Mouse (Mus musculus): ENCODE data around the gene Slc37a2. TPM values are rescaled to one million over a fixed set of nuclear protein-coding genes. Genes with fewer than 3 reads are reported as not detected.
"Not testable (repeated sequence)": the region's sequence is repeated elsewhere in the genome, so short reads cannot be mapped to it uniquely, and the experiment has no call there.

Slc37a2 gene
- 1 to 10 TPM in 1 of 2 experiments, under 1 TPM in 1; 0.92 to 1.1 TPM for total RNA-seq (2021)
- long read RNA-seq, experiment 1, full-length matches to known transcripts, result 2 of 2 reads
- long read RNA-seq, experiment 1, partial matches to known transcripts, result 0 of 2 reads
- long read RNA-seq, experiment 1, other reads (novel, unspliced or antisense), result 0 of 2 reads
- long read RNA-seq, experiment 2, partial matches to known transcripts, result 0 of 1 reads
- long read RNA-seq, experiment 2, other reads (novel, unspliced or antisense), result 1 of 1 reads

- peak; percentile 74 for DNase-seq
Measured at GRCm38 (mm10) chr9:37255149-37255888, at the start of gene Slc37a2. Gene Slc37a2, minus strand, starts transcription at chr9:37255738.

DNA sequence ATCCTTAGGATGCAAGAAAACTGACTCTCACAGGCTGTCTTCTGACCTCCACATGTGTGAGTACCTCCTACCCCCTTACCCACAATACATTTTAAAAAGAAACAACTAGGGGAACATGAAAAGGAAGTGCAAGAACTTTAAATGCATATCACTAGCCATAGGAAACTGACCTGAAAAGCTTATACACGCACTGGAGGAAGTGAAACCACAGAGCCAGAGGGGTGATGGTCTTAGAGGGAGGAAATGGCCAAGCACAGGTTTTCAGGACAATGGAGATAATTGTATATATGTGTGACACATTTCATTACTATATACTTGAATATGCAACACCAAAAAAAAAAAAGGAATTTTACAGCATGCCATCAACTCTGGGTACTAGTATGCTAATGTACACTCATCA, 46.2 kb upstream of the Slc37a2 start:
- no peak for DNase-seq

DNA sequence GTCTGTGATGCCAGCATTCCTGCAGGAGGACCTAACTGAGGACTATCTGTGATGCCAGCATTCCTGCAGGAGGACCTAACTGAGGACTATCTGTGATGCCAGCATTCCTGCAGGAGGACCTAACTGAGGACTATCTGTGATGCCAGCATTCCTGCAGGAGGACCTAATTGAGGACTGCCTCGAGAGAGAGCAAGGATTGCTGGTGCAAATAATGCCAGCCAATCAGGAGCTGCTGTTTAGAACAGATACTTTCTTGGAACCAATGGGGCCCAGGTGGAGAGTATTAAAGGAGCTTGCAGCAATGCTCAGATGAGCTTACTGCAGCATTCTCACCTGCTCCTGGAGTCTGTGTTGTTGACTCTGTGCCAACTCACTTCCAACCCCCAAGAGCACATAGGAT, 45.0 kb upstream of the Slc37a2 start:
- DNase-seq, result not testable (repeated sequence)

DNA sequence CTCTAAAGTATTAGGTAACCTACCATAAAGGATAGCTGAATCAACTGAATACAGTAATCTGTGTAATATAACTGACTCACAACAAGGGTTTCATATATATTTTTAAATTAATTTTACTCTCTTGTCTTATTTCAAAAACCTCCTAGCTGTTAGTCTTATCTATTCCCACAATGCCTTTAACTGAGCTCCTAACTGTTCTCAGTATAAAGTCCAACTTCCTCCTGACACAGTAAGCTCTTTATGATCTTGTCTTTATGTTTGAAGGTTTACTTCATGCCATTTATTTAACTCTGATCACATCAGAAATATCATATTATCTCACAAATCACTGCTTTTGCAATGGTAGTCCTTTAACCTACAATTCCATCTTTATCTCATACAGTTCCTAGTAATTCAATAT, 40.0 kb upstream of the Slc37a2 start:
- DNase-seq, result no peak

DNA sequence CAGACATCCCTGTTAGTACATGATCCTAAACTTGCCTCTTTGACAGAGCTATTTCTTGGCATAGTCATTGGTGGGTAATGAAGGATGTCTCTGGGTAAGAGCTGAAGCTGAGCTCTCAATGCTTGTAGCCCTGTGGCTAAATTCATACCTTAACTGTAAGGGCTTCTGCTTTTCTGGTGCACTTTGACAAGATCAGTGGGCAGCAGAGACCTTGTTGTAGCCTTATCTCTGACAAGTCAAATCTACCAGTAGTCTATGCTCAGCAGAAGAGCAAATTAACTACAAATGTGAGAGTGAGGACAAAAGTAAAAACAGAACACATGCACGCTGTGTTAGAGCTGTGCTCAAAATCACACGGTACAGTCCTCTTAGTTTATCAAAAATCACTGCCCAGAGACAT, 11.1 kb upstream of the Slc37a2 start:
- DNase-seq, result no peak

DNA sequence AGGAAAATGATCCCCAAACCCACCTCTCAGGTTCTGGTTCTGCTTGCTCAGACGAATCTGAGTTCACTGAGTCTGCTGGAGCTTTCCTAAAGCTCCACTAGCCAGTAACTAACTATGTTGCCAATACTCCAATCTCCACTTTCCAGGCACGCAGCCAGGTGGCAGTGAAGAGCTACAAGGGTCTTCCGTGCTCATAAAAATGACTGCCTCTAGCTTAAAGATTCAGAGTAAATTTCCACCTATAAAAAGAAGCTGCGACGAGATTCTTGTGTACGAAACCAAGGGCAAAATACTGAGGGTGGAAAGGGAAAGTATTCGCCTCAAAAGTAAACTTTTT, 319 bp upstream of the Slc37a2 start:
- DNase-seq, result no peak

- DNase-seq, result no peak
Measured at GRCm38 (mm10) chr9:37254531-37255110, 917 bp downstream of the Slc37a2 start.

- no peak for DNase-seq
Measured at GRCm38 (mm10) chr9:37250631-37251030, 4.9 kb downstream of the Slc37a2 start.

DNA sequence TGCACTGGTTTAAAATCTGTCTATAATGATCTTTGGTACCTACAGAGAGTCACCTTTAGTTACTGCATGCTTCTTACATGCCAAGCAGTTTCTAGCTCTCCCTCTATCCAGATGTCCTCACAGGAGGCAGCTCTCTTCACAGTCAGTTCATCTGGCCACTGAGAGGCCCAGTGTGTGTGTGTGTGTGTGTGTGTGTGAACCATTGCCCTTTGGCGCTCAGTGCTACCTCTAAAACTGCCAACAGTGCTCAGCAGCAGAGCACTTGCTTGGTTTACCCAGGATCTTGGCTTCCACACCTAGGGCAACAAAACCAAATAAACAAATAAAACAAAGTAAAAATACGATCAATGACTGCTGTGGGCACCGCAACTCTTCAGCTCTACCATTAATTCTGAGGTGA, 5.6 kb downstream of the Slc37a2 start:
- DNase-seq, result no peak

GRCm38 (mm10) chr9:37248381-37248906, 7.1 kb downstream of the Slc37a2 start:
- no peak for DNase-seq

DNA sequence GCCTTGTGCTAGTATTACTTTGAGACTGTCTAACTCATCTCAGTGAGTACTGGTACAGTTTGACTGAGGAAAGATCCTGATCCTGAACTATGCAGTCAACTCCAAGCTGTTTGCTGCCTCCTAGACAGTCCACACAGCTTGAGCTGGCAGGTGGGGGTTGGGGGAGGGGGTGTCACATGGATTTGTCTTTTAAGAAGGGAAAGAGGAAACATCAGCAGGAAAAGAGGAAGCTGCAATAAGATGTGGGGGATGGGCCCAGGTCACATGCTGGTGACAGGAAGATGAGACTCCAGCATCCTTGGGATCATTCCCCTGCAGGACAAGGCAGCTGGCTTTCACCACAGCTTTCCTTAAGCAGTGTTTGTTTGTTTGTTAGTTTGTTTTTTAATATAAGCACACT, 8.1 kb downstream of the Slc37a2 start:
- peak; percentile 40 for DNase-seq

DNA sequence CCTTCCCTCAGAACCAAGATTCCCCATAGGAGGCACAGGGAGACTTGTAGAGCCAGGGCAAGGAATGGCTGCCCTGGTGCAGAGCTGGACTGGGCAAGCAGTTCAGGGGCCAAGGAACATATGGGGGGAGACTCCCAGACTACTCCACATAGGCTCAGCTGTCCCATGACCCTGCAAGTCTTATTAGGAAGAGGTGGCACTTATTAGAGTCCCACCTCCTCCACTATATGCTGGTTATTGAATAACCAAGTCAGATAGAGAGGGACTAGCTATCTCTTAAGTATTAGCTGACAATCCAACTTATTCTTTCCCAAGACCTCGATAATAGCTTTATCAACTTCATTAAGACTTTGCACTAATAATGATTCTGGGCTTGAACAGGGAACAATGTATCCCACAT, 9.7 kb downstream of the Slc37a2 start:
- no peak for DNase-seq

DNA sequence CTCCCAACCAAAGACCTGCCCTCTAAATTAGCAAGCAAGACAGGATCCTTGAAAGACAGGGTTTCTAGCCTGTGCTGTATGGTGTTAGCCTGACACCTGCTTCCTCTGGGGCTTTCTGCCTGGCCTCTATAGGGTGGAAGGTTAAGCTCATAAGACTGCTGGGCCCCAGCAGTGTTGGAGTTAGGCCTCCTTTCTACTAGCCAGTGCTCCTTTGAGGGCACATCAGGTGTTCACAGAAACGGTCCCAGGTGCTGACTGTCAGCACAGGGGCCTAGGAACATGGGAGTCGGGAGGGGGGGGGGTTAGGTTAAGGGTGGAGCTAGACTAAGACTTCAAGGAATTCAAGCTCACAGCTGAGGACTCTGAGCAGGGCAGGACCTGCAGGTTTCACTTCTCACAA, 10.1 kb downstream of the Slc37a2 start:
- no peak for DNase-seq

- no peak for DNase-seq
Measured at GRCm38 (mm10) chr9:37244600-37244999, 10.9 kb downstream of the Slc37a2 start.

DNA sequence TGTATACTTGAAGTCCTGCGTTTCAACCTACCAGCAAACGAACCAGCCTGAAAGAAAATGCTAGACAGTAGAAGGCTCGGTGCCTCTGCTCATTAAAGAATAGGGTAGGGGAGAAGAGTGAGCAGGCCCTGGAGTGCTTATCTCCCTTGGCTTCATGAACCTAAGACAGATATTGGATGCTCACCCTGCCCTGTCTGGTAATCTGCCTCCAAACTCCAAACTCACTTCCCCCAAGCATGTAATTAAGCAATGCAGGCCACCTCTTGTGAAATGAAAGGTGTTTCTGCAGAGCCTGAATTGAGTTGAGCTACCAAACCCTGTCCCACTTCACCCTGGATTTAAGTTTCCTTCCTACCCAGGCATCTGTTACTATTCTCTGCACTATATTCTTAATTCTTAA, 12.8 kb downstream of the Slc37a2 start:
- DNase-seq, result no peak

DNA sequence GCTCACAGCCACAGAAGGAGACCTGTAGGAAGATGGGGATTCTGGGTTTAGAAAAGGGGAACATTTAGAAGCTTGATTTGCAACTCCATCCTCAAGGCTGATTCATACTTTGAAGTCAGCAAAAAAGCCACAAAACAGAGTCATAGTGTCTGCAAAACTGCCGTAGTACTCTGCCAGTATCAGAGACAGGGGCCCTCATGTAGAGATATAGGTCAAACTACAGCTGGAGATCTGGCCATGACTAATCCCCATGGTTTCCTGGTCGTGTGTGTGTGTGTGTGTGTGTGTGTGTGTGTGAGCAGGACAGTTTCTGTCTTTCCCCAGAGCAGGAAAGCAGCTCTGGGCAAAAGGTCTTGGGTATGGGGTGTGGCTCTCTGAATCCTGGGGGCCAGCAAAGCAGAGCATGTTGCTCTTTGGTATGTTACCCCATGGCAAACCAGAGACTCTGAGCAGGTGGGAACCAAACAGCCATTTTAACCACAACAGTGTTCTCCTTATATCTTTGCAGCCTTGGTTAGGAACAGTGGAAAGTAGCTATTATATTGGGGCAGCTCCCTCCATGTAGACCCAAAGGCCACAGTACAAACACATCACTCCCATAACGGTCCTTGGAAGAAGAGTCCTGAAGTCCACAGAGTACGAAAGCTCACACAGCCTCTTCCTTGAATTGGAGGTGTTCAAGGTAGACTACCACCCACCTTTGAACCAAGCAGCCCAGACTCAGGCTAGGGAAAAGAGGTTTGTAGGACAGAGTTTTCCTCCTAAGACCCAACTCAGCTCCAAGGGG, 19.4 kb downstream of the Slc37a2 start:
- no peak for DNase-seq

DNA sequence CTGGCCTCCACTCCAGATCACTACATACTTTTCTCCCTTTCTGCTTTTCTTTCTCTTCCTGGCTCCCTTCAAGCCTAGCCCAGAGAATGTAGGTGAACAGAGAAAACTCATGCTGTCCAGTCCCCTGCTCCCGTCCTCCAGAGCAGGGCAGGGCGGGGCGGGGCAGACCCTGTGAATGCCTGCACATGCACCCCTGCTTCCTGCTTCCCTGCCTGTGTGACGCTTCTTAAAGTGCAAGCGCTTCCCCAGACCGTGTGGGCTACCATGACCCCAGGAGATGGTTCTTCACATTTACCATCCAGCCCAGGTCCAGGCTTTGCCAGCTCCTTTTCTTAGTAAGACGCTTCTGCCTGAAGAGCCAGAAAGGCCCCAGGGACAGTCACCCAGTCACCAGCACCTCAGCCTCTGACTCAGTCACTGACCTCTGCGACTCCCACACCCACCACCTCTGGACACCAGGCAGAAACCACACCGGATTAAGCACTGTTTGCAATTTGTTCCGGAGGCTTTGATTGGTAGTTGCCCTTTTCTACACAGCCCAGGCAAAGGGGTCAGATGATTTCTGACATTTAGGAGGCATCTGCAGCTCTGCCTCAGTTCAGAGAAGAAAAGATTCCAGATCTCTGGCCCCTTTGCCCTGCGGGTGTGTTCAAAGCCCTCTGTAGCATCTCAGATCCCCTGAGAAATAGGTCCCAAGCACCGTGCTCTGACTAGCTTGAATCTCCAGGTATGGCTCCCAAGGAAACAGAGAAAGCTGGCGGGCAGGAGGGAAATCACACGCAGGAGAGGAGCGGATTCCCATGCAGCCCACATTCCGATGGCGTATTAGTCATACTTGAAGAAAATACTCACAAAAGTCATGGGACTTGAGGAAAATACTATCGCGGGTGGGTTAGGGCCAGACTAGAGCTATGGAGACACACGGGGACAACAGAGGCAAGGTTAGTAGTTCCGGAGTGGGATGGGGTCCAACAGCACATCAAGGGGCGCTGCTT, 23.0 kb downstream of the Slc37a2 start:
- DNase-seq, result no peak

- DNase-seq, result no peak
Measured at GRCm38 (mm10) chr9:37230486-37231195, 24.9 kb downstream of the Slc37a2 start.

DNA sequence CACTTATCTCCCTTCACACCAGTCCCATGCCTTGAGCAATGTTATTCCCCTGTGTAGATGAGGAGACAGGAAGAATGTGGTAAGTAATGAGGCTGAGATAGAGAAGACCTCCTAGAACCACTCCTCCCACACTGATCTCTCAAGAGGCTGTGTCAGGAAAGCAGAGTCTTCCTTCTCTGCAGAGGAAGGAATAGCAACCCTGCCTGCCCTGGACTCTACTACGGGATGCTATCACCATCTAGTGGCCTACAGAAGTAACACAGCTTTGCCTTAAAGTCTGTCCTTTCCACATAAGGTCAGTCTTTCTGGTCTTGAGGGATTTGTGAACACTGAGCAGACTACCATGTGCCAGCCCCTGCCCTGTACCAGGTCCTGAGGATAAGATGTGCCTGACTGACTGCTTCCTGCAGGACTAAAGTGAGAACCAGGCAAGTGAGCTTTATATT, 25.6 kb downstream of the Slc37a2 start:
- peak; percentile 43 for DNase-seq

DNA sequence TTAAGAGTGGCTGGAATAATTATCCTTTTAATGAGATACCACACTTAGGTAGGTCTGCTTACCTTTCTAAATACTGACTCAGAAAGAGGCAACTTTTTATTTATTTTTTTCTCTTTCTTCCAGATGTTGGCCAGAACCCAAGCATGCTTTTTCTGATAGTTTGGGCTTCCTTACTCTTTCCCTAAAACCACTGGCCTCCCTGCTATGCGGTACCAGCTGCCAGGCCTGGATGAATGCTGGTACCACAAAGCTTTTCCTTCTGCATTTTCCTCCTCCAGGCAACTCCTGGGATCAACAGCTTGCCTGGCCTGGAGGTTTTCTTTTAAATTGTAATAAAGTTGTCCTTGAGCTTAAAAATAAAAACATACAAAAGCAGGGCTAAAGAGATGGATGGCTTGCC, 30.0 kb downstream of the Slc37a2 start:
- no peak for DNase-seq

- DNase-seq, result no peak
Measured at GRCm38 (mm10) chr9:37220755-37221154, 34.8 kb downstream of the Slc37a2 start.
